Mouse (Mus musculus) B cell, adult 67 days (primary cell): ENCODE measurements around the gene Ppfia4. TPM values are rescaled to one million over a fixed set of nuclear protein-coding genes. Genes with fewer than 3 reads are reported as not detected.

Experiments used
- total RNA-seq, 2 experiments: library from RNA; stranded (reverse); gene quantifications; 4 replicates each; pipeline ENCODE4 v1.2.4; 2023

Ppfia4 gene
- total RNA-seq = under 1 TPM; 0.52 to 0.71 TPM

GRCm38 (mm10) chr1:134332770-134333271 lies at the start of gene Ppfia4:
Gene Ppfia4, minus strand, starts transcription at chr1:134332928.

GRCm38 (mm10) chr1:134361857-134362212 lies 29.1 kb upstream of the Ppfia4 start, which contains the start of gene Tmem183a:
Gene Tmem183a, minus strand, starts transcription at chr1:134361979.

GRCm38 (mm10) chr1:134289598-134290099 lies 43.1 kb downstream of the Ppfia4 start, which contains the start of gene Myog:
Gene Myog, plus strand, starts transcription at chr1:134289989.

Other genes with a start within 250 kb of the Ppfia4 start
- gene Chit1, start 221.7 kb downstream of the Ppfia4 start, total RNA-seq = not detected
- gene Chil1, start 150.8 kb downstream of the Ppfia4 start, total RNA-seq = not detected
- not detected for gene Mybph, start 139.5 kb downstream of the Ppfia4 start, total RNA-seq
- not detected for gene Adora1, start 97.5 kb downstream of the Ppfia4 start, total RNA-seq
- not detected for gene Myog, start 42.9 kb downstream of the Ppfia4 start, total RNA-seq
- gene Tmem183a, start 29.1 kb upstream of the Ppfia4 start, total RNA-seq = 10 to 100 TPM; 74.1 to 76.0 TPM
- gene 4933406M09Rik, start 53.0 kb upstream of the Ppfia4 start, total RNA-seq = not detected
- 10 to 100 TPM in 1 of 2 experiments, 1 to 10 TPM in 1; 7.0 to 11.1 TPM for gene Cyb5r1, start 72.6 kb upstream of the Ppfia4 start, total RNA-seq
- 10 to 100 TPM; 72.1 to 76.9 TPM for gene Adipor1, start 82.5 kb upstream of the Ppfia4 start, total RNA-seq
- gene Klhl12, start 122.6 kb upstream of the Ppfia4 start, total RNA-seq = 10 to 100 TPM; 34.0 to 42.7 TPM
- 10 to 100 TPM; 23.6 to 26.5 TPM for gene Rabif, start 161.7 kb upstream of the Ppfia4 start, total RNA-seq
- not detected for gene Mgat4e, start 216.8 kb upstream of the Ppfia4 start, total RNA-seq
- gene Kdm5b, start 227.2 kb upstream of the Ppfia4 start, total RNA-seq = 10 to 100 TPM; 44.8 to 45.4 TPM